Mouse (Mus musculus) liver, postnatal 0 days (tissue): ENCODE results near the gene Chst12.

Source experiments
- CTCF ChIP-seq: sonication (generic); IDR thresholded peaks from 2 replicates; pipeline ENCODE4 v1.5.1; 2016; ENCODE audit warnings: antibody characterized with exemption, low read depth
- EP300 ChIP-seq: IDR thresholded peaks from 2 replicates; pipeline ENCODE4 v1.6.1; 2016; ENCODE audit warnings: antibody characterized with exemption, low read depth, mild to moderate bottlenecking

GRCm38 (mm10) chr5:140567321-140567720, 62.0 kb downstream of the Chst12 start:
- TF ChIP-seq CTCF (no peak), EP300 (no peak)
